Mouse (Mus musculus): ENCODE data around the gene Mbnl3.

GRCm38 (mm10) chrX:51084972-51085371 is 121.4 kb downstream of the Mbnl3 start:
- no peak for TF ChIP-seq CTCF (IDR thresholded peaks at IDR 0.05; ENCODE audit: borderline replicate concordance, extremely low read depth, insufficient read depth, insufficient read length)
- no peak for TF ChIP-seq POLR2A (IDR thresholded peaks at IDR 0.05; ENCODE audit: borderline replicate concordance, extremely low read depth, insufficient read depth, insufficient read length, poor library complexity, severe bottlenecking)

All from brain, embryonic 14.5 days (tissue).